Mouse (Mus musculus) spleen, postnatal 10 days (tissue): ENCODE results near the gene Clk3.

Experiments
- DNase-seq, 2 experiments: peaks; one replicate each; pipeline ENCODE4 v3.0.0; 2021 to 2022; ENCODE audit warnings: low spot score in 2 of 2

Clk3 gene

DNA sequence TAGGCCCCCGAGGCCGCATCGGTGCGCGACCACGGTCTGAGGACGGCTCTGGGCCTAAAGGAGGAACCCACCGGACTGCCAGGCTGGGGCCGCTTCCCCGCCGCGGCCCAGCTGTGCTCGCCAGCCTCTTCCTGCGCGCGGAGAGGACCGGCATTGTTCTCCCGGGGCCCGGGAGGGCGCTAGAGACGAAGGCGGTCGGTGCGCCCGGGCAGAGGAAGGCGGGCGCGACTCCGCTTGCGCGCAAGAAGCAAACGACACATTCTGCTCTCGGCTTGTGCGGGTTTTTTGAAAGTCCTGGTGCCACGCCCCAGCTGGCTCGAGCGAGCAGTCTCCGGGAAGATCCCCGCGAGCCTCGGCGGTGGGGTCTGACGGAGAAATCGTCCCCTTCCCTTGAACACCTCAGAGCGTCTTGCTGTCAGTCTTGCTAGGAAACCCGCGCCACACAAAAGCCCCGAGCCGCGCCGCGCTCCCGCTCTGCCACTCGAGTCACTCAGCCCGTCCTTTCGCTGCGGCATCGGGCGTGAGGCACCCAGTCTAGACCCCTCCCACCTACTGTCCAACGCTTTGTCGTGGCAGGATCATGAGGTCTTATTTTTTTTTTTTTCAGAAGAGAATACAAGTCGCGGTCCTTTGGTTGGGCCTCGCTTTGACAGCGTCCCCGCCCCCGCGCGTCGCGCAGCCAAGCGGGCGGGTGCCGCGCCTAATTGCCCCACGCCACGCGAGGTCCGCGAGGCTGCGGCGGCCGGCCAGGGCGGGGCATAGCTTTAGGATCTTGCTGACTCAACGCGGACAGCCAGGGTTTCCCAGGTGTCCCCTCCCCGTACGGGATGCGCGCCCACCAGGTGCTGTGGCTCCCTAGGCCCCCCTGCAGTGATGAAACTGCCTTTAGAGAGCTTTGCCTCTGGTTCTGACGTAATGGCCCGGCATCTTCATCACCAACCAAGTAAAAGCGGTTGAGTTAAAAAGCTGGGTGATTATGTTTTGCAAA, at the start of gene Clk3:
Clk3 (minus strand) TSS at position 497 of the 988 bp plus-strand sequence.
- DNase-seq = peak; percentile 70 to 81

DNA sequence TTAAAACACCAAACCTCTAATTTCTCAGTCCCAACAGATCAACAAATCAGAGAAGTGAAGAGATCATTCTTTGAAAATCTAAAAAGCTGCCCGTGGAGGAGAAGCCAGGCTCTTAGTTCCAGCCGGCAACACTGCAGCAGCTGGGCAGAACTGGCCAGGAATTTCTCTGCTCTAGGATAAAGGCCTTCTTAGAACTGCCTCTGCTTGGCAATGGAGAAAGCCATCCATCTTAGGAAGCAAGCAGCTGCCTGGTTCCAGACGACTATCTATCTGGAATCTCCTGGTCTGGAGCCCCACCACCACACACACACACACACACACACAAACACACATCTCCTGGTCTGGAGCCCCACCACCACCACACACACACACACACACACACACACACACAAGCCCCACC, 49.2 kb upstream of the Clk3 start:
- no peak for DNase-seq

DNA sequence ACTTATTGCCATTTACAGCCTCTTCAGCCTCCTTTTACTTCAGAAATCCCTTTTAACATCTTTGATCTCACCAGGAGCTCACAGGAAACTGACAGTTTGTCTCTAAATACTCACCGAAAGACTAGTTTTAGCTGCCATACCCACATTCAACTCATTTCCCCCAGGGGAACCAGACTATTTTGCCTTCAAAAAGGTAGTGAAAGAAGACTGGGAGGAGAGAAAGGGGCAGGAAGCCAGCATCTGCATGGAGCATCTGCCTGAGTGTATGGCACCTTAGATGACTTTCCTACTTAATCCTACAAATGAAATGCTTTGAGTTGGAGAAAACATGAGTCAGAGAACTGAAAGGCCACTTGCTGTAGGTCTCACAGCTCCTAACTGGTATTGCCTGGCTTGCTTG, 48.4 kb upstream of the Clk3 start:
- no peak for DNase-seq

GRCm38 (mm10) chr9:57811793-57812733, 46.4 kb upstream of the Clk3 start:
- no peak for DNase-seq

- no peak for DNase-seq
Observed at GRCm38 (mm10) chr9:57810691-57811090, 45.0 kb upstream of the Clk3 start.

DNA sequence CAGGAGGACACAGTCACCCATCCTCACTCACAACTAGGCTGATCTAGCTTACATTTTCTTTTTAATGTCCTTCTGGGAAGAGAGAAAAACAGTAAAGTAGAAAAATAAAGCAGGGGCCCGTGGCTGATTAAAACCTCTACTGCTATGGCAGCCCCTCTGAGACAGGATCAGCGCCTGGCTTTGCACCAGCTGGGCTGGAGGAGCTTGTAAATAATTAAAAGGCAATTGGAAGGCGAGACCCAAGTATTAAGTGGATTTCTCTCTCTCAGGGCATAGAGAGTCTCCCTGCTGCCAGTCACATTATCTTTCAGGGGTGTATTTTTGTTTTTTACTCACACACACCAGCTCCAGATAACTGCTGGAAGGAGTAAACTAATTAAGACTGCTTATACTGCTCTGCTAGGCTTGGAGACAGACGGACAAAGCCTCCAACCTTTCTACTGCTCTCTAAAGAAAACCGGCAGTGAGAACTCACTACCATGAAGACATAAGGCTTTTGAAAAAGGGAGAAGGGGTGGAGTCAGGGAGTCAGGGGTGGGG, 43.2 kb upstream of the Clk3 start:
- no peak for DNase-seq

- DNase-seq = no peak
Observed at GRCm38 (mm10) chr9:57807174-57807651, 41.6 kb upstream of the Clk3 start.

DNA sequence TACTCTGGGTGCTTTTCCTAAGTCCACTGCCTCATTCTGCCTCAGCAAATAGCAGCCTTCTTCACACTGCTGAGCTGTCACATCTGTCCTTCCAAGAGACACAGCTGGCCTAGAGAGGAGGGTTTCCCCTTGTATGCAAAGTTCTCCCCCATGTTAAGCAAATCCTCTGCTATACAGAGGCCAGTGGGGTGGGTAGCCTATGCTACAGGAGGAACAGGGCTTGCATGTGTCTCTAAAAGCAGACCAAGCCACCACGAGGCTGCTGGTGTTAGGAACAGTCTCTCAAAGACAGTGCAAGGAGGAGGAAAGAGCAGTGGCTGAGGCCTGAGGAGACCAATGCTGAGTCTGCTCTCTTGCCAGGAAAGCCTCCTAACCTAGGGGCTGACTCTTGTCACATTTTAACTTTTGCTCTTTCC, 40.4 kb upstream of the Clk3 start:
- no peak for DNase-seq

DNA sequence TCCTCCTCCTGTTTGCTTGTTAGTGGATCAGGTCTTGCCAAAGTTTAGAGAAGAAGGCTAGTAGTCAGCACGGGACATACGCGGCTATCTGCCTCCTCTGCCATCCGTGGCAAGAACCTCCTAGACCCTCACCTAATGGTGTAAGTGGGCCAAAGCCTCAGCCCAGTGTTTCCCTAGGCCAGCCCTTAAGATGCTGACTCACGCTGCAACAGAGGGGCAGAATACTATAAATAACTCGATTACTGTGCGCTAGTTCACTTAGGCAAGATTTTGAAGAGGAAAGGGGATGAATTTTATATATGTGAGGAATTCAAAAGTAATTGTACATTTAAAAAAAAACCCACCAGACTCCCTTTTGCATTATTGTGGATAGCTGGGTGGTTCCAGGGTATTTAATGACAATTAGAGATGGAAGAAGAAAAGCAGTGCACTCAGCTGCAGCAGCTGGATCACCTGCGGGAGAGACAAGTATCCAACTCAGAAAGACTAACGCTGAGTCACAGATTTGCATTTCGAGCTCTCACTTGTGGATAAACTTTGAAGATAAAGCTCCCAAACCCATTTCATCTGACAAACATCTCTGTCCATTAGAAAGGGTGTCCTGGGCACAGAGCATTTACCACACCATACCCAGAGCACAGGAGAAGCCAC, 39.6 kb upstream of the Clk3 start:
- DNase-seq = no peak

- DNase-seq = no peak
Observed at GRCm38 (mm10) chr9:57803839-57804238, 38.2 kb upstream of the Clk3 start.

GRCm38 (mm10) chr9:57803047-57803446, 37.4 kb upstream of the Clk3 start:
- DNase-seq = no peak

- peak in 1 of 2 experiments; percentile 32 for DNase-seq
Observed at GRCm38 (mm10) chr9:57800325-57800975, 34.8 kb upstream of the Clk3 start.

DNA sequence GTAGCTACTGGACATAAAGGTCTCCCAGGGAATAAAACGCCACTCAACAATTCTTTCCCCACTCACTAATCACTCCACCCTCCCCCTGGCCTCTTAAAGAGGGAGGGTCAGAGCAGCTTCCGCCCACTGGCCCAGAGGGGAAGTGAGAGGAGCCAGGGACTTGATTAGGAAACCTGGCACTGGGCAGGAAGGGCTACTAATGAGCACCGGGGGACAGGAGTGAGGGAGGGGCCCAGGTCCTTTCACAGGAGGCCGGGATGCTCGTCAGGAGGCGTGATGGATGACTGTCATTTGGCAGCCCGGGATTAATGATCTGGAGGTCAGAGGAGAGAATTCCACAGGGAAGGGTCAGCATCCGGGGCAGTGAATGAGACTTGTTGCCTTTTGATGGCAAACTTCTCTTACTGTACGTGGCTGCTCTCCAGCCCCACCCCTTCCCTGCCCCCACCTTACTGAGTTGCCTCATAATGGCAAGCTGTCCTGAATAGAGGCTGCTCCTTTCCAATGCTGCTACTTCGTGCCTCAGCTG, 33.1 kb upstream of the Clk3 start:
- no peak for DNase-seq

- DNase-seq = no peak
Observed at GRCm38 (mm10) chr9:57797456-57797855, 31.8 kb upstream of the Clk3 start.

DNA sequence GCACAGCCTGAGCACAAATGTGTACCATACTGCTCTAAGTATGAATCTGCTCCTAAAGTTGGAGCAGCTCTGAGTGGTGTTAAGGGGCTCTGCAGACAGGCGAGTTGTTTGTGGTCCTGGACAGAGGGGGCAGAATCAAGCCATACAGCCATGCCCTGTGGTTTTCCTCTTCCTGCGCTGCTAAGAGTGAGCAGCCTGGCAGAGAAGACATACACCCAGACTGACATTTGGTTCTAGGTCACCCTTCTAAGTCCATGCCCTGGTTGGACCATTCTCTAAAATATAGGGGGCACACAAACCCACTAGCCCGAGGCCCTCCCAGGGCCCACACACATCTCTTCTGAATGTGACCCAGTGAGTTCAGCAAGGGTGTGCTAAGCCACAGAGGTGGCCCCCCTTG, 24.1 kb upstream of the Clk3 start:
- DNase-seq = no peak

DNA sequence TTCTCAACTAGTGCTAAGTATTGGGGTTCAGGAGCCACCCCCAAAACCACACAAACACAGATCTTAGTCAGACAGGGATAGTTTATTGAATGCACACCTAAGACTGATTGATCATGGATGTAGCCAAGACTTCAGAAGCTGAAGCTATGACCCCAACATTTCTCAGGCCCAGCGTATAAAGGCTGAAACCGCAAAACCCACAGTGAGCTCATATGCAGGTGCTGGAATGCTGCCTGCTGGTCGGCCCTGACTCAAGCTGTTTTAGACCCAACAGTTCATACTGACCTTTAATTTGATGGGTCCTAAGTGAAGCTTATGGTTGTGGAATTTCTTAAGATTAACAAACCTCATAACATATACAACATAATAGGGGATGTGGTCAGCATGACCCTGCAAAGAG, 17.0 kb upstream of the Clk3 start:
- no peak for DNase-seq

DNA sequence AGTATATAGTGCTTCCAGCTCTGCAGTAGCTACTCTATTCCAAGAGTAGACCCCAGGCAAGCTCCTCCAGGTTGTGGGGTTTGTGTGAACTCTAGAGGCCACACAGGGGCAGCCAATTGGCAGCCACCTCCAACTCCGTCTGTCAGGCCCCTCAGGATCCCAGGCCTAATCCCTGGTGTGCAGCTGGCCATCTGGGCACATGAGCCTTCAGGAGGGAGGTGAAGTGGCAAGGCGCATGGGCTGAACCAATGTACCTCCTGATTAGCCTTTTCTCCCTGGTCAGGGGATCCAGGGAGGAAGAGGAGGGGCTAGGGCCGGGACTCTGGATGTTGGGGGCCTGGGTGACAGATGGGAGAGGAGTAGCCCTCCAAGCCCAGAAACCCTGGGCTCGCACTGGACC, 10.1 kb upstream of the Clk3 start:
- DNase-seq = no peak

GRCm38 (mm10) chr9:57775026-57775425, 9.4 kb upstream of the Clk3 start:
- DNase-seq = no peak

DNA sequence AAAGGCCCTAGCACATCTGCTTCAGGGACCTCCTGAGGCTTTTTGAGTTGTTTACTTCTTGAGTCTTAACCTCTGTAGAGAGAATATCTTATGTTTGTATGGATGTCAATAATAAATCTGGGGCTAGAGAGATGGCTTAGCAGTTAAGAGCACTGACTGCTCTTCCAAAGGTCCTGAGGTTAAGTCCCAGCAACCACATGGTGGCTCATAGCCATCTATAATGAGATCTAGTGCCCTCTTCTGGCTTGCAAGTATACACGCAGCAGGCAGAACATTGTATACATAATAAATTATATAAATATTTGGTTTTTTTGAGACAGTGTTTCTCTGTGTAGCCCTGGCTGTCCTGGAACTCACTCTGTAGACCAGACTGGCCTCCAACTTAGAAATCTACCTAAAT, 8.5 kb upstream of the Clk3 start:
- DNase-seq = no peak

GRCm38 (mm10) chr9:57773754-57774153, 8.1 kb upstream of the Clk3 start:
- peak in 1 of 2 experiments; percentile 38 for DNase-seq

- peak; percentile 61 to 62 for DNase-seq
Observed at GRCm38 (mm10) chr9:57770836-57771235, 5.2 kb upstream of the Clk3 start.
